Mouse (Mus musculus): ENCODE results near the gene Bdkrb2. TPM values are rescaled to one million over a fixed set of nuclear protein-coding genes. Genes with fewer than 3 reads are reported as not detected.

The Bdkrb2 gene
- polyA plus RNA-seq, 1 experiment from 2014 or later = 1.3 TPM

DNA sequence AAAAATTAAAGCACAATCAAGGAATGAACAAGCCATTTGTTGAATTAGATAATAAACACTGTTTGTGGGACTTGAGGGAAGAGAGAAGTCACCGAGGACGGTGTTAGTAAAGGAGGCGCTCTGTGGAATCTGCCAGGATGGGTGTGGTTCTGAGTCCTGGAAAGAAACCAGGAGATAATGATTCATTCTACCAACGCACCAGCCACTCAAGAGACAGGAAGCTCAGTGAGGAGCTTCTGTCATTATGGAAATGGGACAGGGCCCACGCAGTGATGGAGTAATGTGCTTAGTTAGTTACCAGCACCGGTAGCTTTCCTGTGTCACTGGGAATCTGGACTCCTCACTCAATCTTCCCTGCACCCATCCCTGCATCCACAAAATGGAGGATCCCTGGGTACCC lies 19.3 kb upstream of the Bdkrb2 start:
- H3K9me3 ChIP-seq (ENCODE audit: control insufficient read depth, low read length) = peaks cover 4% of the 10 kb centered on the region; the same call in 1 of the 2 replicates
- no peaks in the 10 kb centered on the region for H3K27me3 ChIP-seq (ENCODE audit: control insufficient read depth, insufficient read depth, low read depth, low read length)
- ATAC-seq (ENCODE audit: low read depth) = no peak
- 56% methylated on average over 6 of the region's 6 CpGs for WGBS
- peaks cover 25% of the 10 kb centered on the region for H3K4me1 ChIP-seq (replicated peaks; ENCODE audit: control insufficient read depth, insufficient read depth, low read length)
- H3K4me3 ChIP-seq (ENCODE audit: low read length) = no peak overlapping the region
- no peak overlapping the region for H3K9ac ChIP-seq (ENCODE audit: low read length)
- H3K4me2 ChIP-seq (ENCODE audit: low read depth, low read length) = no peak overlapping the region
- no peaks in the 10 kb centered on the region for H3K36me3 ChIP-seq (ENCODE audit: control insufficient read depth, insufficient read depth, low read length)
- H3K27ac ChIP-seq (ENCODE audit: low read length) = no peak overlapping the region

DNA sequence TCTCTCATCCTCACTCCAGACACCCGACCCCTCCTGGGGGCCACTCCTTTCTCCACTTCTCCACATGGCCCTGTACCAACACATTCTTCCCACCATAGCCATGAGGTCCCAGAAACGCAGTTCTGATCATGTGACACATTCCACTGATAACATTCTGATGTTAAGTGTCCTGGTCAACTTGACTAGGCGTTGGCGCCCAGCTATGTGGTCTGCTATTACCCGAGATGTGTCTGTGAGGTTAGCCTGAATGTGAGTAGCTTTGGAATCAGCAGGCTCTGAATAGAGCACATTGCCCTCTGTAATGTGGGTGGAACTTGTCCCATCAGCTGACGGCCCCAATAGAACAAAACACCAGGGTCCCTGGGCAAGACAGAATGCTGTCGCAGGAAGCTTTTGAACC lies 18.2 kb upstream of the Bdkrb2 start:
- H3K4me2 ChIP-seq (ENCODE audit: low read depth, low read length) = no peak overlapping the region
- no peak overlapping the region for H3K9ac ChIP-seq (ENCODE audit: low read length)
- H3K27ac ChIP-seq (ENCODE audit: low read length) = no peak overlapping the region
- ATAC-seq (ENCODE audit: low read depth) = no peak
- peaks cover 26% of the 10 kb centered on the region for H3K4me1 ChIP-seq (replicated peaks; ENCODE audit: control insufficient read depth, insufficient read depth, low read length)
- H3K27me3 ChIP-seq (ENCODE audit: control insufficient read depth, insufficient read depth, low read depth, low read length) = no peaks in the 10 kb centered on the region
- WGBS = 48% methylated on average over 7 of the region's 7 CpGs
- no peaks in the 10 kb centered on the region for H3K9me3 ChIP-seq (ENCODE audit: control insufficient read depth, low read length)
- no peaks in the 10 kb centered on the region for H3K36me3 ChIP-seq (ENCODE audit: control insufficient read depth, insufficient read depth, low read length)
- no peak overlapping the region for H3K4me3 ChIP-seq (ENCODE audit: low read length)

DNA sequence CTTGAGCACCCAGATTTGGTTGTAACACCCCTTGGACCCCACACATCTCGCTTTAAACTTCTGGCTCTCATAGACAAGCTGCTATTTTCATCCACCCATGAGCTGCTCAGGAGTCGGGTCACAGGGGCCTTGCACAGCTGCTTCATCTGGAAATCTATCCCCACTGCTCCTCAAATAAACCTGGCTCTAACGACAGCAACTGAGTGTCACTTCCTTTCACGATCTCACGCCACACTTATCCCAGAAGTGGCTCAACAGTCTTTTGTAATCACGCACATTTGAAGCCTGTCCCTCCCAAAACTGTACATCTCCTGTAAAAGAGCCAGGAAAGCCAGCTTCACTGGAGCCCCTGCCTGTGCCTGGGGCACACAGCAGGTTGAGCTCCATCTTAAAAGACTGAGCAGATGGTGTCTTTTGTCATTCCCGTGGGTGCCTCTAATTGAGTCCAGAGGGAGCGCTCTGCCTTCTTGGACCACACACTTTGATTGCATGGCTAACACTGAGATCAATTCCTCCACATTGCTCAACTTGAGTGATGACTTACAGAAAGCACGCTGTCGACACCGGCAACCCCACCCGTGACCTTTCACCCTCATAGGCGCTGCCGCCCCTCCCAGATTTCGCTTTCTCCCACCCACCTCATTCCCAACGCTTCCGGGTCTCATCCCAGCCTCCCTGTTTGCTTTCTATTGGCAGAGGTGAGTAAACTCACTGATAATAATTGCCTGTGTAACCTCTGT lies 17.2 kb upstream of the Bdkrb2 start:
- ATAC-seq (ENCODE audit: low read depth) = 0 out of 2 replicates have a peak, but pooled peaks have one; percentile 17
- no peaks in the 10 kb centered on the region for H3K36me3 ChIP-seq (ENCODE audit: control insufficient read depth, insufficient read depth, low read length)
- no peak overlapping the region for H3K4me2 ChIP-seq (ENCODE audit: low read depth, low read length)
- no peaks in the 10 kb centered on the region for H3K9me3 ChIP-seq (ENCODE audit: control insufficient read depth, low read length)
- H3K4me1 ChIP-seq (replicated peaks; ENCODE audit: control insufficient read depth, insufficient read depth, low read length) = peaks cover 26% of the 10 kb centered on the region
- 20% methylated on average over 17 of the region's 17 CpGs for WGBS
- H3K27me3 ChIP-seq (ENCODE audit: control insufficient read depth, insufficient read depth, low read depth, low read length) = no peaks in the 10 kb centered on the region
- no peak overlapping the region for H3K27ac ChIP-seq (ENCODE audit: low read length)
- H3K4me3 ChIP-seq (ENCODE audit: low read length) = no peak overlapping the region
- no peak overlapping the region for H3K9ac ChIP-seq (ENCODE audit: low read length)

DNA sequence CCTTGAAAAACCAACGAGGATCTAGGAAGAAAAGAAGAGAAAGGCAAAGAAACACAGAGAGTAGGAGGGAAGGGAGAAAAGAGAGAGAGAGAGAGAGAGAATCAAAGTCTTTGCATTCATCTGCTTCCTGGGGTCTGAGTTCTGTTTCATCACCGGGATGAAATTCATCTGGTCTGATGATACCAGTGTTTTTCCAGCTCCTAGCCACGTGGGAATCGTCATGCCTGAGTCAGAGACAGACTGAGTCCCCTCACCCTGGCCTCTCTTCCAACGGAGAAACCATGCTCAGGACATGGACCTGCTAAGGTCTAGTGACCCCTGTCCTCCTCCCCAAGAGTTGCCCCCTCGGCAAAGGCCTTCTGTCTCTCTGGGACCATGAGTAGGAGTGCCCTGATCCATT lies 16.5 kb upstream of the Bdkrb2 start:
- Histone ChIP-seq H3K9ac (ENCODE audit: low read length) (no peak overlapping the region), H3K27me3 (ENCODE audit: control insufficient read depth, insufficient read depth, low read depth, low read length) (no peaks in the 10 kb centered on the region), H3K36me3 (ENCODE audit: control insufficient read depth, insufficient read depth, low read length) (no peaks in the 10 kb centered on the region), H3K4me3 (ENCODE audit: low read length) (no peak overlapping the region), H3K4me2 (ENCODE audit: low read depth, low read length) (no peak overlapping the region), H3K4me1 (replicated peaks; ENCODE audit: control insufficient read depth, insufficient read depth, low read length) (peaks cover 27% of the 10 kb centered on the region), H3K9me3 (ENCODE audit: control insufficient read depth, low read length) (no peaks in the 10 kb centered on the region), H3K27ac (ENCODE audit: low read length) (no peak overlapping the region)
- no peak for ATAC-seq (ENCODE audit: low read depth)
- WGBS = 46% methylated on average over 6 of the region's 6 CpGs

DNA sequence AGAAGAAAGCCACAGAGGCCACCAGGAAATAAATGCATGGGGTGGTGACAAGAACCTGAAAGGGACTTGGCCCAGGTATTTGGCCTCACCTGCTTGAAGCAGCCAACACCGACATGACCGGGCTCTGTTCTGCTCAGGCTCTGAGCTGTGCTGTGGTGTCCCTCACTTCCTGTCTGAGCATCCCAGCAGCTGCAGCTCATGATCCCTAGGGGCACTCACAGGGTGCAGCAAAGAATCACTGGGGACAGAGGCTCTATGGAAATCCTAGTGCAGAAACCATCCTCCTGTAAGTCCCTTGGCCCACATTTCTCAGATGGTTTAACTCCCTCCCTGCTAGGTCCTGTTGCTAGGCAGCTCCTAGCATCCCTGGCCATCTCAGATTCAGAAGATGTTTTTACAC lies 15.9 kb upstream of the Bdkrb2 start:
- Histone ChIP-seq H3K4me3 (ENCODE audit: low read length) (no peak overlapping the region), H3K27ac (ENCODE audit: low read length) (no peak overlapping the region), H3K9me3 (ENCODE audit: control insufficient read depth, low read length) (no peaks in the 10 kb centered on the region), H3K9ac (ENCODE audit: low read length) (no peak overlapping the region), H3K4me1 (replicated peaks; ENCODE audit: control insufficient read depth, insufficient read depth, low read length) (peaks cover 30% of the 10 kb centered on the region), H3K36me3 (ENCODE audit: control insufficient read depth, insufficient read depth, low read length) (no peaks in the 10 kb centered on the region), H3K4me2 (ENCODE audit: low read depth, low read length) (no peak overlapping the region), H3K27me3 (ENCODE audit: control insufficient read depth, insufficient read depth, low read depth, low read length) (no peaks in the 10 kb centered on the region)
- ATAC-seq (ENCODE audit: low read depth) = no peak
- 65% methylated on average over 2 of the region's 2 CpGs for WGBS

DNA sequence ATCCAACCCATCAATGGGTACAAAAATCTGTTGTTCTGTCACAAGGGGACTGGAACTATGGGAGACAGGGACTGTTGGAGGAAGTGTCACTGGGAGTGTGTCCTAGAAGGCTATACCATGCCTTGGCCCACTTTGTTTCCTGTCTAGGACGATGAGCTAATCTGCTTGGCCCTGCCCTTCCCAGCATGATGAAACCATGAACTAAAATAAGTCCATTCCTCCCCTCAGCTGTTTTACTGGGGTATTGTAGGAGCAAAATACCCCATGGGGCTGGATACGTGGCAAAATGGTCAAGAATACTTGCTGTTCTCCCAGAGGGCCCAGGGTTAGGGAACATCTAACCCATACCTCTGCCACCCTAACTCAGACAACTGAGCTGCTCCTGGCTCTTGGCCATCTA lies 15.0 kb upstream of the Bdkrb2 start:
- Histone ChIP-seq H3K4me3 (ENCODE audit: low read length) (no peak overlapping the region), H3K4me1 (replicated peaks; ENCODE audit: control insufficient read depth, insufficient read depth, low read length) (peaks cover 30% of the 10 kb centered on the region), H3K9me3 (ENCODE audit: control insufficient read depth, low read length) (no peaks in the 10 kb centered on the region), H3K27me3 (ENCODE audit: control insufficient read depth, insufficient read depth, low read depth, low read length) (no peaks in the 10 kb centered on the region), H3K9ac (ENCODE audit: low read length) (no peak overlapping the region), H3K27ac (ENCODE audit: low read length) (no peak overlapping the region), H3K4me2 (ENCODE audit: low read depth, low read length) (no peak overlapping the region), H3K36me3 (ENCODE audit: control insufficient read depth, insufficient read depth, low read length) (no peaks in the 10 kb centered on the region)
- WGBS = 63% methylated on average over 2 of the region's 2 CpGs
- peak; percentile 57 for ATAC-seq (ENCODE audit: low read depth)

DNA sequence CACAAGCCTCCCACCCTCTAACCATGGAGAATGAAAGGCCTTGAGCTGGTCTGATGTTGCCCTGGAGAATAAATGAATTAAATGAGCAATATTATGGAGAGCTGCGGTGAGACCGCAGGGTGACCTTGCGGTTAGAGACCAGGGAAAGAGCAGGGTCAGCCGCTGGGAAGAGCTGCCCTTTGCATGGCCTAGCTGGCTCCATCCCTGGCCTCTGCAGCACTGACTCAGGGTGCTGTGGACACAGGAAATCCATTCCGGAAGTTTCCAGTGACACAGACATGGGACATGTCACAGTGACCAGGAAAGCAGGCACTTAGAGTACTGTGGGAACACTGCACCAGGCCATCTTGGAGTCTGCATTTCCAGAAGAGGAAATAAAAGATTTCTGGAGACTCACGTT lies 14.1 kb upstream of the Bdkrb2 start:
- no peaks in the 10 kb centered on the region for H3K36me3 ChIP-seq (ENCODE audit: control insufficient read depth, insufficient read depth, low read length)
- H3K4me2 ChIP-seq (ENCODE audit: low read depth, low read length) = no peak overlapping the region
- H3K27ac ChIP-seq (ENCODE audit: low read length) = no peak overlapping the region
- H3K4me3 ChIP-seq (ENCODE audit: low read length) = no peak overlapping the region
- WGBS = 79% methylated on average over 6 of the region's 6 CpGs
- no peak for ATAC-seq (ENCODE audit: low read depth)
- H3K9me3 ChIP-seq (ENCODE audit: control insufficient read depth, low read length) = no peaks in the 10 kb centered on the region
- H3K27me3 ChIP-seq (ENCODE audit: control insufficient read depth, insufficient read depth, low read depth, low read length) = no peaks in the 10 kb centered on the region
- H3K9ac ChIP-seq (ENCODE audit: low read length) = no peak overlapping the region
- H3K4me1 ChIP-seq (replicated peaks; ENCODE audit: control insufficient read depth, insufficient read depth, low read length) = peaks cover 28% of the 10 kb centered on the region

DNA sequence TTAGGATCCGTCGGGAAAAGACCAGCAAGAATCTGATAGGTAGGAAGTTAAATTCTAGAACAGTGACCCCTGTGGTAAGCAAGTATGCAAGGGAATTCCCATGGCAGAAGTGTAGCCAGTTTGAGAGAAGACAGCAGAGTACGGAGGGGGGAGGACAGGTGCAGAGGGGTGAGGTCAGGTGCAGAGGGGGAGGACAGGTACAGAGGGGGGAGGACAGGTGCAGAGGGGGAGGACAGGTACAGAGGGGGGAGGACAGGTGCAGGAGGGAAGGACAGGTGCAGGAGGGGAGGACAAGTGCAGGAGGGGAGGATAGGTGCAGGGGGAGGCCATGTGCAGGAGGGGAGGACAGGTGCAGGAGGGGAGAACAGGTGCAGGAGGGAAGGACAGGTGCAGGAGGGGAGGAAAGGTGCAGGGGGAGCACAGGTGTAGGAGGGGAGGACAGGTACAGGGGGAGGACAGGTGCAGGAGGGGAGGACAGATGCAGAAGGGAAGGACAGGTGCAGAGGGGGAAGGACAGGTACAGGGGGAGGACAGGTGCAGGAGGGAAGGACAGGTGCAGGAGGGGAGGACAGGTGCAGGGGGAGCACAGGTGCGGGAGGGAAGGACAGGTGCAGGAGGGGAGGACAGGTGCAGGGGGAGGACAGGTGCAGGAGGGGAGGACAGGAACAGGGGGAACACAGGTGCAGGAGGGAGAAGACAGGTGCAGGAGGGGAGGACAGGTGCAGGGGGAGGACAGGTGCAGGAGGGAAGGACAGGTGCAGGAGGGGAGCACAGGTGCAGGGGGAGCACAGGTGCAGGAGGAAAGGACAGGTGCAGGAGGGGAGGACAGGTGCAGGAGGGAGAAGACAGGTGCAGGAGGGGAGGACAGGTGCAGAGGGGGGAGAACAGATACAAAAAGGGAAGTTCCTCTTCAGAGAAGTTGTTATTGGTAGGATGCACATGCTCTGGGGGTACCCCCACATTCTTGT lies 12.9 kb upstream of the Bdkrb2 start:
- 58% methylated on average over 4 of the region's 4 CpGs for WGBS
- H3K27me3 ChIP-seq (ENCODE audit: control insufficient read depth, insufficient read depth, low read depth, low read length) = no peaks in the 10 kb centered on the region
- H3K9ac ChIP-seq (ENCODE audit: low read length) = no peak overlapping the region
- H3K9me3 ChIP-seq (ENCODE audit: control insufficient read depth, low read length) = no peaks in the 10 kb centered on the region
- no peak overlapping the region for H3K27ac ChIP-seq (ENCODE audit: low read length)
- H3K4me1 ChIP-seq (replicated peaks; ENCODE audit: control insufficient read depth, insufficient read depth, low read length) = peaks cover 37% of the 10 kb centered on the region
- H3K4me3 ChIP-seq (ENCODE audit: low read length) = no peak overlapping the region
- H3K36me3 ChIP-seq (ENCODE audit: control insufficient read depth, insufficient read depth, low read length) = no peaks in the 10 kb centered on the region
- ATAC-seq (ENCODE audit: low read depth) = no peak
- H3K4me2 ChIP-seq (ENCODE audit: low read depth, low read length) = no peak overlapping the region

DNA sequence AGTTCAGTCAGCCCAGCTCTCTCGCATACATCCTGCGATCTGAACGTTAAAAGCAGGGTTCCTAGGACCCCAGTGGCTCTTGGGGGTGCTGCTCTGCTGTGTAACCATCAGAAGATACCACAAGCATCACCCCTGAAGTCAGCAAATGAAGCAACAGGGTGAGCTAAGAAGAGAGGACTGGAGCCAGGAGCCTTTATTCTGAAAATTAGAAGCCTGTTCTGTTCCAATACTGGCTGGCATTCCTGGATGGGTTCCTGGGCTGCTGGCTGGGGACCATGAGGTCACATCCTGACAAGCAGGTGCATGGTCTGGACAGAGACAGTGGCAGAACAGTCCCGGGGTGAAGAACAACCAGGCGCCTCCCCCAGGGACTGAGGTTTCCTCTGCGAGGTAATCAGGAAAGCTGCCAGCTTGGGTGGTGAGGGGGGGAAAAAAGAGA lies 11.5 kb upstream of the Bdkrb2 start:
- 44% methylated on average over 6 of the region's 6 CpGs for WGBS
- Histone ChIP-seq H3K4me1 (replicated peaks; ENCODE audit: control insufficient read depth, insufficient read depth, low read length) (peaks cover 35% of the 10 kb centered on the region), H3K27ac (ENCODE audit: low read length) (no peak overlapping the region)

More for the DNA sequence above, 11.5 kb upstream of the Bdkrb2 start:
- no peak for ATAC-seq (ENCODE audit: low read depth)
- H3K36me3 ChIP-seq (ENCODE audit: control insufficient read depth, insufficient read depth, low read length) = no peaks in the 10 kb centered on the region
- H3K9me3 ChIP-seq (ENCODE audit: control insufficient read depth, low read length) = no peaks in the 10 kb centered on the region
- H3K9ac ChIP-seq (ENCODE audit: low read length) = no peak overlapping the region
- H3K27me3 ChIP-seq (ENCODE audit: control insufficient read depth, insufficient read depth, low read depth, low read length) = no peaks in the 10 kb centered on the region
- H3K4me3 ChIP-seq (ENCODE audit: low read length) = no peak overlapping the region
- no peak overlapping the region for H3K4me2 ChIP-seq (ENCODE audit: low read depth, low read length)
